In genomic region chr3:107563880-107564279, GRCm38 (mm10) we compare ENCODE assay signal across 34 mouse cellular contexts. TPM values are rescaled to one million over a fixed set of nuclear protein-coding genes. Genes with fewer than 3 reads are reported as not detected.
DNase-seq lines count a peak whose midpoint lies in the region; ATAC-seq lines count a peak whose summit lies in the region.
"Had no signal": no experiment of that assay in that cellular context is flagged by ENCODE, and none has a peak within 500 bp of the region (broad histone marks: within the 10 kb centered on the region; RNA-seq: fewer than 3 reads in every experiment).

No protein-coding gene starts in this region.

- peaks cover 24% of the 10 kb centered on the region for H3K27me3 ChIP-seq in heart, embryonic 13.5 days (replicated peaks)
- peaks cover 3% of the 10 kb centered on the region; the same call in 1 of the 2 replicates for H3K27me3 ChIP-seq in hindbrain, embryonic 10.5 days (ENCODE audit: insufficient read depth, poor library complexity, severe bottlenecking)
- H3K27me3 ChIP-seq in hindbrain, embryonic 13.5 days, result peaks cover 12% of the 10 kb centered on the region
- peaks cover 6% of the 10 kb centered on the region; the same call in 1 of the 2 replicates for H3K27me3 ChIP-seq in embryonic facial prominence, embryonic 10.5 days (replicated peaks; ENCODE audit: low read depth, poor library complexity, severe bottlenecking)
- H3K27me3 ChIP-seq: CH12.LX; midbrain, embryonic 13.5 days; Patski had no signal

- H3K9me3 ChIP-seq in heart, embryonic 13.5 days, result no peaks in the 10 kb centered on the region
- H3K9me3 ChIP-seq in hindbrain, embryonic 10.5 days, result no peaks in the 10 kb centered on the region
- H3K9me3 ChIP-seq in hindbrain, embryonic 13.5 days, result no peaks in the 10 kb centered on the region
- H3K9me3 ChIP-seq in embryonic facial prominence, embryonic 10.5 days, result no peaks in the 10 kb centered on the region
- H3K9me3 ChIP-seq: G1E; limb, embryonic 13.5 days; liver, embryonic 12.5 days; midbrain, embryonic 13.5 days had no signal

- intact Hi-C loops in heart, postnatal 14 days (cut with DNase I), result no loop called here

- no peaks in the 10 kb centered on the region for H3K36me3 ChIP-seq in heart, embryonic 13.5 days
- H3K36me3 ChIP-seq in hindbrain, embryonic 10.5 days, result no peaks in the 10 kb centered on the region
- H3K36me3 ChIP-seq in hindbrain, embryonic 13.5 days, result no peaks in the 10 kb centered on the region
- no peaks in the 10 kb centered on the region for H3K36me3 ChIP-seq in embryonic facial prominence, embryonic 10.5 days (replicated peaks)
- H3K36me3 ChIP-seq: G1E; limb, embryonic 13.5 days; liver, embryonic 12.5 days; midbrain, embryonic 13.5 days had no signal

- no peak for DNase-seq in heart, postnatal 14 days
- no peak for DNase-seq in hindbrain, embryonic 10.5 days (ENCODE audit: low spot score)
- no peak for DNase-seq in embryonic facial prominence, embryonic 10.5 days (ENCODE audit: low spot score)
- peak; percentile 67 for DNase-seq in forelimb bud, embryonic 11.5 days (ENCODE audit: low read depth, low spot score)
- no peak for DNase-seq in kidney, postnatal 36 days
- DNase-seq: adrenal gland, postnatal 36 days; B cell, adult 2 months; cerebellum, adult 9-10 months; kidney, postnatal 25 days; layer of hippocampus, postnatal 36 days; lung, adult 2 months; retina, postnatal 1 day; right cerebral cortex, postnatal 25 days; spleen, adult 18-20 months; thymus, postnatal 14 days had no signal

- peak overlapping the region; percentile 64; the same call in 1 of the 2 replicates for H3K9ac ChIP-seq in heart, embryonic 13.5 days
- no peak overlapping the region for H3K9ac ChIP-seq in hindbrain, embryonic 13.5 days
- H3K9ac ChIP-seq: limb, embryonic 13.5 days; liver, embryonic 12.5 days; midbrain, embryonic 13.5 days had no signal

- H3K4me1 ChIP-seq in heart, embryonic 13.5 days, result peaks cover 87% of the 10 kb centered on the region
- peaks cover 31% of the 10 kb centered on the region for H3K4me1 ChIP-seq in hindbrain, embryonic 10.5 days (replicated peaks)
- peaks cover 13% of the 10 kb centered on the region for H3K4me1 ChIP-seq in hindbrain, embryonic 13.5 days (replicated peaks)
- peaks cover 72% of the 10 kb centered on the region for H3K4me1 ChIP-seq in embryonic facial prominence, embryonic 10.5 days
- H3K4me1 ChIP-seq: midbrain, embryonic 13.5 days had no signal

- H3K4me2 ChIP-seq in heart, embryonic 13.5 days, result no peak overlapping the region
- H3K4me2 ChIP-seq in hindbrain, embryonic 13.5 days, result no peak overlapping the region
- H3K4me2 ChIP-seq: limb, embryonic 13.5 days; liver, embryonic 12.5 days; midbrain, embryonic 13.5 days had no signal

- peak overlapping the region; percentile 91 for H3K27ac ChIP-seq in heart, embryonic 13.5 days (replicated peaks)
- peak overlapping the region; percentile 50 for H3K27ac ChIP-seq in hindbrain, embryonic 10.5 days
- H3K27ac ChIP-seq in hindbrain, embryonic 13.5 days, result no peak overlapping the region
- peak overlapping the region; percentile 57; the same call in 1 of the 2 replicates for H3K27ac ChIP-seq in embryonic facial prominence, embryonic 10.5 days (replicated peaks)
- H3K27ac ChIP-seq: gastrocnemius, adult 2 months; limb, embryonic 13.5 days; liver, embryonic 12.5 days; midbrain, embryonic 13.5 days had no signal

- whole genome bisulfite sequencing in heart, embryonic 13.5 days, result 8% methylated on average over 4 of the region's 4 CpGs
- WGBS in hindbrain, embryonic 10.5 days, result 44% methylated on average over 4 of the region's 4 CpGs
- 39% methylated on average over 4 of the region's 4 CpGs for WGBS in hindbrain, embryonic 13.5 days
- WGBS in embryonic facial prominence, embryonic 10.5 days, result 24% methylated on average over 4 of the region's 4 CpGs

- peak; percentile 26; the same call in 1 of the 2 replicates for ATAC-seq in heart, embryonic 13.5 days (ENCODE audit: extremely low read depth, insufficient number of reproducible peaks, low FRiP score, low TSS enrichment)
- no peak for ATAC-seq in hindbrain, embryonic 13.5 days (ENCODE audit: low FRiP score)
- ATAC-seq: intestine, postnatal 0 days; liver, embryonic 12.5 days; midbrain, embryonic 13.5 days; Patski had no signal

- no peak overlapping the region for H3K4me3 ChIP-seq in heart, embryonic 13.5 days
- no peak overlapping the region for H3K4me3 ChIP-seq in hindbrain, embryonic 10.5 days
- H3K4me3 ChIP-seq in hindbrain, embryonic 13.5 days, result no peak overlapping the region
- no peak overlapping the region for H3K4me3 ChIP-seq in embryonic facial prominence, embryonic 10.5 days
- H3K4me3 ChIP-seq: gastrocnemius, adult 2 months; limb, embryonic 13.5 days; liver, embryonic 12.5 days; midbrain, embryonic 13.5 days had no signal

RNA-seq across cellular contexts. Expression of gene Ubl4b, which starts 9.0 kb away (rescaled TPM):
- polyA plus RNA-seq in heart, embryonic 13.5 days (2015; fragmentation: Nextera tagmentation; extraction: Ambion mirVana), result not detected in 2 replicates
- not detected for total RNA-seq in heart, postnatal 14 days (2021)
- not detected in 2 replicates for polyA plus RNA-seq in hindbrain, embryonic 10.5 days (2016; fragmentation: Nextera tagmentation; extraction: Ambion mirVana)
- polyA plus RNA-seq in hindbrain, embryonic 13.5 days (2015; fragmentation: Nextera tagmentation; extraction: Ambion mirVana), result not detected in 2 replicates
- polyA plus RNA-seq in embryonic facial prominence, embryonic 10.5 days (2016; fragmentation: Nextera tagmentation; extraction: Ambion mirVana), result 0.41 and 0.70 TPM in 2 replicates
- total RNA-seq: adrenal gland, adult 18-20 months; adrenal gland, postnatal 36 days; CH12.LX; common myeloid progenitor, adult 5-6 weeks; gastrocnemius, adult 2 months; granulocyte monocyte progenitor cell, adult 5-6 weeks; layer of hippocampus, adult 8-10 months; layer of hippocampus, postnatal 36 days; left cerebral cortex, postnatal 10 days; megakaryocyte, adult 5-6 weeks had no signal
- polyA plus RNA-seq: forebrain, embryonic 11.5 days; G1E; intestine, postnatal 0 days; kidney, embryonic 14.5 days; liver, embryonic 12.5 days; lung, adult 2 months; midbrain, embryonic 13.5 days; neural tube, embryonic 11.5 days; Patski had no signal

RNA-seq across cellular contexts. Expression of gene Alx3, which starts 31.0 kb away (rescaled TPM):
- 0.28 and 0.53 TPM in 2 replicates for polyA plus RNA-seq in heart, embryonic 13.5 days (2015; fragmentation: Nextera tagmentation; extraction: Ambion mirVana)
- not detected for total RNA-seq in heart, postnatal 14 days (2021)
- 2.7 and 7.1 TPM in 2 replicates for polyA plus RNA-seq in hindbrain, embryonic 10.5 days (2016; fragmentation: Nextera tagmentation; extraction: Ambion mirVana)
- 0.31 and 0.62 TPM in 2 replicates for polyA plus RNA-seq in hindbrain, embryonic 13.5 days (2015; fragmentation: Nextera tagmentation; extraction: Ambion mirVana)
- 41.8 and 43.5 TPM in 2 replicates for polyA plus RNA-seq in embryonic facial prominence, embryonic 10.5 days (2016; fragmentation: Nextera tagmentation; extraction: Ambion mirVana)
- total RNA-seq: adrenal gland, adult 18-20 months; adrenal gland, postnatal 36 days; CH12.LX; common myeloid progenitor, adult 5-6 weeks; gastrocnemius, adult 2 months; granulocyte monocyte progenitor cell, adult 5-6 weeks; megakaryocyte, adult 5-6 weeks had no signal
- polyA plus RNA-seq: G1E; intestine, postnatal 0 days; lung, adult 2 months had no signal

RNA-seq across cellular contexts. Expression of gene Slc6a17, which starts 46.1 kb away (rescaled TPM):
- 4.1 and 4.7 TPM in 2 replicates for polyA plus RNA-seq in heart, embryonic 13.5 days (2015; fragmentation: Nextera tagmentation; extraction: Ambion mirVana)
- total RNA-seq in heart, postnatal 14 days (2021), result 1 to 10 TPM; 1.3 to 1.5 TPM
- 2.7 and 3.2 TPM in 2 replicates for polyA plus RNA-seq in hindbrain, embryonic 10.5 days (2016; fragmentation: Nextera tagmentation; extraction: Ambion mirVana)
- 10.0 and 10.6 TPM in 2 replicates for polyA plus RNA-seq in hindbrain, embryonic 13.5 days (2015; fragmentation: Nextera tagmentation; extraction: Ambion mirVana)
- 2.2 and 4.9 TPM in 2 replicates for polyA plus RNA-seq in embryonic facial prominence, embryonic 10.5 days (2016; fragmentation: Nextera tagmentation; extraction: Ambion mirVana)
- total RNA-seq: CH12.LX; common myeloid progenitor, adult 5-6 weeks; granulocyte monocyte progenitor cell, adult 5-6 weeks; megakaryocyte, adult 5-6 weeks had no signal
- polyA plus RNA-seq: G1E had no signal
